Mouse (Mus musculus): ENCODE measurements around the gene Atp1b1.

DNA sequence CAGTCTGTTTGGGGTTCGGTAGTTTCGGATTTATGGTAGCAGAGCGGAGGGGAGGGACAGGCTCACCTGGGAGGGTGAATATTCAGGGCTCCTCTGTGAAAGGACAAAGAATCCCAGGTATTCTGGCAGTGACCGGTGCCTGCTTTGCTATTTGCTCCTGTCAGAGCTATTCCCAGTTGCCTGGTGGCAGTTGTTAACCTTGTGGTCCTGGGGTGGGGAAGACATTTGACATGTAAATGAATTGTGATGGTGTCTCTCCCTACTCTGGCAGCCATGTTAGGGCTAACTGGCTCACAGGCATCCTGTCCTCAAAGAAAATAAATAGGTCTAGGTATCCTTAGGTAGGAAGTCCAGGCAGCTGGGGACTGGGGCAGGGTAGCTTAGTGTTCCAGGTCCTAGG is 36.1 kb upstream of the Atp1b1 start:
- TF ChIP-seq EP300 (IDR thresholded peaks at IDR 0.05; ENCODE audit: low read length): no peak
- no peak for TF ChIP-seq JUND (conservative IDR thresholded peaks at IDR 0.05; ENCODE audit: low read depth, low read length)
- no peak for TF ChIP-seq BHLHE40 (IDR thresholded peaks at IDR 0.05; ENCODE audit: low read depth, low read length)
- no peak for TF ChIP-seq POLR2AphosphoS2 (IDR thresholded peaks at IDR 0.05; ENCODE audit: low read depth, low read length)
- TF ChIP-seq ZC3H11A (IDR thresholded peaks at IDR 0.05; ENCODE audit: low read depth, low read length): no peak
- no peak for TF ChIP-seq POLR2A (IDR thresholded peaks at IDR 0.05; ENCODE audit: low read depth, low read length)
- TF ChIP-seq USF2 (conservative IDR thresholded peaks at IDR 0.05; ENCODE audit: low read depth, low read length): no peak
